Mouse (Mus musculus) fibroblast of lung, adult 2 months (primary cell): ENCODE data around the gene Kctd12.

ENCODE experiments used
- DNase-seq: peaks from one replicate; pipeline ENCODE4 v3.0.0-alpha.2; 2011; ENCODE audit warnings: low read depth

The Kctd12 gene

DNA sequence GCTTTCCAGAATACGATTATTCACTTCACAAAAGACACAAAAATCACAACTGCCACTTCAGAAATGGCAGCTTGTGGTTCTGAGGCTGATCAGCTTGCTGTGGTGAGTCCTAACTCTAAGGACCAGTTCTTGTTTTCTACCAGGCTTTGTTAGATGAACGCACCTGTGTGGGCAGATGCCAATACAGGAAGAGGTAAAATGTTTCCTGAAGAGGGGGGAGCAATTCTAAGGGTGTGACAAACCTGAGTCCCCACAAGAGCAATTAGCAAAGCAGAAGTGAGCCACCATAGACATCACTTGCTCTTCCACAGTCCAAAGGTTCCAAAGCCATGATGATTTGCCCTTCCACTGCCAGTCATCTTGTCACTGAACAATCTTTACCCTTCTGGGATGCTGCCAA is 20.4 kb downstream of the Kctd12 start:
- no peak for DNase-seq

DNA sequence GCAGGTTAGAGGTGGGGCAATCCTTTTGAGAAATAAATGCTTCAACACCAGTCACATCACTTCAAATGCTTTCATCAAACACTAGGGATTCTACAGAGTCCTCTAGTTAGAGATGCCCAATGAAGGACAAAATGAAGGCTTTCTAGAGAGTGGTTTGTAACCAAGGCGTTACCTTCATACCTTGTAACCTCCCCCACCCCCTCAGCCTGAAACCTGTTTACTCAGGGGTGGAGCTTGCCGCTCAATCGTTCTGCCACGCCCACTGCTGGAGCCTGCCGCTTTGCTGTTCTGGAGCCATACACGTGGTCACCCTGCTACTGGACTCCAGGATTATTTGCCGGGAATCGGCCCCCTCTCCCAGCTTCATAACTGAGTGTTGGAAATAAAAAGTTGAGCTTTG is 28.9 kb downstream of the Kctd12 start:
- no peak for DNase-seq

DNA sequence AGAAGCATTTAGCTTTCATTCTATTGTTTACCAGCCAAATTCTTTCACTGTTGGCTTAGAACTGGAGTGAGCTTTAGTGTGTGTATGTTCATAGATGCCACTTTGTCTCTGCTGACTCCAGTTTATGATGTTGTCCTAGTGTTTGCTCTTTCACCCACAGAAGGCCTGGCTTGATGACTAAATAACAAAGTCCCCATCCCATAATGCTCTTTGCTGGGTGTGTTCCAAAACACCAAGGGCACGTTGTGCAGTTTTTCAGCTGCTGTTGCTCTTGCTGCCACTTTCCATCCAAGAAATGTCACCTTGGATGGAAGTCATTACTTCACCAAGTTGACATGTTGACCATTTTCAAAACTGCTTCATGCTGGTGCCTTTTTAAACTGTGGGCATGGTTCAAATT is 30.5 kb downstream of the Kctd12 start:
- no peak for DNase-seq

DNA sequence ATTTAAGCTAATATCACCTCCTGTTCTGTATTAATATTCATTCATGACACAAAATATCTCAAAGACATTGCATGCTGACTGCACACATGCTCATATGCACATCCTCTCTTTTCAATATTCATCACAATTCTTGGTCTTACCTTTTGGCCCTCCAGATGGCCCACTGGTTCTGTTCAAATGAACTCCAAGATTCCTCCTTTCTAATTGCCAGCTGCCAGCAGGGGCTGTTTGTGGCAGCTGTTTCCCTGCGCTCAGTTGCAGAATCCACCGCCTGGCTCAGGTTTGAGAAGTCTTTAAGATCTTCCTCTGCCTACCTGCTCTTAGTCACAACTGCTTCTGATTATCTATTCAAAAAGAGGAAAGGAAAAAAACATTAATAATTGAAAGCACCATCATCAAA is 34.6 kb downstream of the Kctd12 start:
- no peak for DNase-seq

DNA sequence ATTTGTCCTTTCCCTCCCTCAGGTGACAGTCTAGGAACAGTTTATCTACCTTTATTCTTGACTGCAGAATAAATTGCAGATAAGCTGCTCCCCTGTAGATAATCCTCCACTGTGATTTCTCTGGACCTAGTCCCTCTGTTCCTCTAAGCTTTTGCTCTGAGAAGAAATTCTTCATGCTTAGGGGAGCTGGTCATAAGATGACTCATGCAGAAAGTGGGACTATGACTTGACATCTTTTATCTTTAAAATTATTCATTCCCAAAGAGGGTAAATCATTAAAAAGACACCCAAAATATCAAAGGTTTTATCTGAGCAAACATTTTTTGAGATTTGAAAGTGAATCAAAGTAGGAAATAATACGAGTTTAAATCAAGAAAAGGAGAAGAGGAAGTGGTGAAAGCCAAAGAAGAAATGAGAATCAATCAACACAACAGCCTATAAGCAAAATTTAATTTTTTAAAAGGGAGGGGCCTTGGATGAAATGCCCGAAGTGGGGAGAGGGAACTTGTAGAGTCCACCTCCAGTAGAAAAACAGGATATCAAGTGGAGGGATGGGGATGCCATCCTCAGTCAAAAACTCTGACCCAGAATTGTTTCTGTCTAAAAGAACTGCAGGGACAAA is 40.1 kb downstream of the Kctd12 start:
- no peak for DNase-seq

DNA sequence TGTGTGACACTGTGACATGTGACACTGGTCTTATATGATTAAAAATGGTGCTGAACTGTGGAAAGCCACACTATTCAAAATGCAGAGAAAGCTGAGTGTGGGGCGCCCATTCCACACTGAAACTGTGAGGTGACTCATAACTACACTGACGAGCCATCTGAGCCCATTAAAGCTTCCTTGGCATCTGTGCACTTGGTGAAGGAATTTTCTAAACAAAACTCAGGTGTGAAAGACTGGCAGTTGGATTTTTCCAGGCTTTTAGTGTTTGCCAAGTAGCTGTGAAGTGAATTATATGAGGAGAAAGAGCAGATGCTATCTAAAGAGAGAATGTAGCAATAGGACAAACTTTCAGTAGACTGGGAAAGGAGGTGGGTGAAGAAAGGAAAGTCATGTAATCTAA is 47.6 kb downstream of the Kctd12 start:
- no peak for DNase-seq

DNA sequence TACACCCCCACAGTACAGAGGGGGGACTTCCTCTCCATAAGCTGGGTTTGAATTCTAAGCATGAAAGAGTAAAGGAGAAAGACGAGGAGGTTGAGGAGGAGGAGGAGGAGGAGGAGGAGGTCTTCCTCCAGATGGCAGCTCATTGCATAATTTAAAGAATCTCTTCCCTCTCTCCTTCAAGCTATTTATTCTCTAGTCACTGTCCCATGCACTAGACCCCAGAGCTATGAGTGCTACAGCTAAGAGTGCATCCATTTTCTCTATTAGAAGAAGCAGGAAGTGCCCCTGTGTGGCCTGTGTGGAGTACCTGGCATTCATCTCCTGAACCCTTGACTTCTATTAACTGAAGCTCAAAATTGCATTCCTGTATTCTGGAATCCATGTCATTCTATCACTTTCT is 51.5 kb downstream of the Kctd12 start:
- no peak for DNase-seq

DNA sequence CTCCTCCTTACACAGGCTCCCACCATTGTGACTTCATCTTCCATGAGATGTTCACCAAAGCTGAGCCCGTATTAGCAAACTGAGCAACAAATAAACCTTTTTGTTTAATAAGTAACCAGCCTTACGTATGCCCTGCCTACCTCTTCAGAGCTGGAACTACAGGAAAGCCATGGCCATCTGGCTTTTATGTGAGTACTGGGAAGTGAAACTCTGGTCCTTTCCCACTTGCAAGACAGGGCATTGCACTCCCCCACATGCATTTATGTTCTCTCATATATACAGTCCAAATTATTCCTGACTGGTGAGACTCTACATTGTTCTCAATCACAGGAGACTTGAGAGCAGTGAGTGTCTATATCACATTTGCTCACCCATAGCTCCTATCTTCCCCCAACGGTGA is 52.9 kb downstream of the Kctd12 start:
- no peak for DNase-seq

DNA sequence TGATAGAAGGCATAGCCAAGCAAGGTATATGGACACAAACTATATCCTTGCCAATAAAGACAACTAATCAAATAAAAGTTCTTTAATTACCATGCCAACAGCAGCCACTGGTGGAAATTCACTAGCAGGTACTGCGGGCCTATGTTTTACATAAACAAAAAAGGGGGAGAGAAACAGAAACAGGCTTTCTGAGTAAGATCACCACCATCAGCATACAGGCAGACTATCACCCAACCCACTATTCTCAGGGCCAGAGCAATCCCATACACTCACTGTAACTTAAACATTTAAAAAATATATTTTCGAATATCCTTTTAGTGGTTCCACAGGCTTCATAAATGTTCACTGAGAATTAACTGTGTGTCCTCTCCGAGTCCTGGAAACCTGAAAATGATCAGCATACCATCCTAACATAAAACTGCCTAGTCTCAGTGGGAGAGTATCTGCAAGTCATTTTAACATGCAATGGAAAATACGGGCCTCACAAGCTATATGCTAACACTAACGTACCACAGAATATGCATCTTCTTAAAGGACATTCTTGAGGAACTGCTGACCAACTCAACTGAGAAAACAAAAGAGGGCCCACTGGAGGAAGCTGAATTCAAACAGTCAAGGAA is 54.5 kb downstream of the Kctd12 start:
- DNase-seq, result no peak
